Mouse (Mus musculus) MEL (cell line): ENCODE measurements around the gene Pik3cd. TPM values are rescaled to one million over a fixed set of nuclear protein-coding genes. Genes with fewer than 3 reads are reported as not detected.

Experiments
- DNase-seq: peaks from one replicate; pipeline ENCODE4 v3.0.0; 2011; ENCODE audit warnings: low read depth, low spot score
- H3K27ac ChIP-seq: 2 replicates; pipeline ENCODE4 v1.5.1; 2012; ENCODE audit warnings: low read depth, mild to moderate bottlenecking, control low read depth, low read length, moderate library complexity; ENCODE audit not compliant: control insufficient read depth
- H3K27me3 ChIP-seq, 2 experiments: fragments of 150-350 bp in 1 of 2; sonication (generic) in 1 of 2; 2 replicates each; pipeline ENCODE4 v1.6.1; 2012; ENCODE audit warnings: low read length in 2 of 2, mild to moderate bottlenecking in 2 of 2, improper control_type of control experiment in 1 of 2, moderate library complexity in 1 of 2; ENCODE audit not compliant: insufficient read depth in 2 of 2, control insufficient read depth in 1 of 2
- H3K36me3 ChIP-seq, 2 experiments: 2 replicates each; pipeline ENCODE4 v1.6.1; 2012 to 2014; ENCODE audit warnings: low read length in 2 of 2, improper control_type of control experiment in 1 of 2, inconsistent platforms in 1 of 2, mild to moderate bottlenecking in 1 of 2; ENCODE audit not compliant: insufficient read depth in 2 of 2, control insufficient read depth in 1 of 2
- H3K4me1 ChIP-seq, 2 experiments: fragments of 150-350 bp in 1 of 2; sonication (generic) in 1 of 2; 2 replicates each; pipeline ENCODE4 v1.6.1; 2012; ENCODE audit warnings: low read length in 2 of 2, improper control_type of control experiment in 1 of 2, mild to moderate bottlenecking in 1 of 2; ENCODE audit not compliant: insufficient read depth in 2 of 2, control insufficient read depth in 1 of 2
- H3K4me3 ChIP-seq, 2 experiments: fragments of 150-350 bp in 1 of 2; sonication (generic) in 1 of 2; 2 replicates each; pipeline ENCODE4 v1.5.1; 2012; ENCODE audit warnings: low read depth in 2 of 2, low read length in 2 of 2, mild to moderate bottlenecking in 2 of 2, moderate library complexity in 2 of 2, control low read depth in 1 of 2, improper control_type of control experiment in 1 of 2; ENCODE audit not compliant: control insufficient read depth in 1 of 2, insufficient read depth in 1 of 2
- H3K79me2 ChIP-seq: 2 replicates; pipeline ENCODE4 v1.6.1; 2012; ENCODE audit warnings: mild to moderate bottlenecking, low read length, moderate library complexity; ENCODE audit not compliant: control insufficient read depth, poor library complexity, insufficient read depth
- H3K9ac ChIP-seq: 2 replicates; pipeline ENCODE4 v1.6.1; 2012; ENCODE audit warnings: low read depth, mild to moderate bottlenecking, control low read depth, low read length, moderate library complexity; ENCODE audit not compliant: control insufficient read depth, poor library complexity, severe bottlenecking
- H3K9me3 ChIP-seq: fragments of 150-350 bp; sonication (generic); replicated peaks from 2 replicates; pipeline ENCODE4 v1.6.1; 2012; ENCODE audit warnings: mild to moderate bottlenecking, low read length, improper control_type of control experiment, moderate library complexity; ENCODE audit not compliant: insufficient read depth
- CHD2 ChIP-seq: IDR thresholded peaks from 2 replicates; pipeline ENCODE4 v1.6.1; 2011; ENCODE audit warnings: low read length, improper control_type of control experiment
- EP300 ChIP-seq, 2 experiments: IDR thresholded peaks; 2 replicates each; pipeline ENCODE4 v1.6.1; 2011; ENCODE audit warnings: improper control_type of control experiment in 2 of 2, low read length in 2 of 2, low read depth in 1 of 2, mild to moderate bottlenecking in 1 of 2
- ETS1 ChIP-seq: IDR thresholded peaks from 2 replicates; pipeline ENCODE4 v1.6.1; 2012; ENCODE audit warnings: low read depth, mild to moderate bottlenecking, inconsistent platforms, low read length, improper control_type of control experiment, moderate library complexity
- GABPA ChIP-seq: IDR thresholded peaks from 2 replicates; pipeline ENCODE4 v1.6.1; 2012; ENCODE audit warnings: low read depth, mild to moderate bottlenecking, inconsistent platforms, low read length, improper control_type of control experiment, moderate library complexity
- GATA1 ChIP-seq: IDR thresholded peaks from 2 replicates; pipeline ENCODE4 v1.6.1; 2011; ENCODE audit warnings: low read depth, low read length, improper control_type of control experiment
- JUND ChIP-seq: IDR thresholded peaks from 2 replicates; pipeline ENCODE4 v1.6.1; 2011; ENCODE audit warnings: low read depth, mild to moderate bottlenecking, improper control_type of control experiment, low read length
- KAT2A ChIP-seq: conservative IDR thresholded peaks from 2 replicates; pipeline ENCODE4 v1.6.1; 2012; ENCODE audit warnings: low read depth, low read length, improper control_type of control experiment, inconsistent platforms
- MAZ ChIP-seq: IDR thresholded peaks from 2 replicates; pipeline ENCODE4 v1.6.1; 2012; ENCODE audit warnings: low read depth, mild to moderate bottlenecking, inconsistent platforms, low read length, improper control_type of control experiment
- MEF2A ChIP-seq: IDR thresholded peaks from 2 replicates; pipeline ENCODE4 v1.6.1; 2014; ENCODE audit warnings: low read depth, mild to moderate bottlenecking, inconsistent platforms, low read length, improper control_type of control experiment; ENCODE audit not compliant: poor library complexity, insufficient replicate concordance, severe bottlenecking; ENCODE audit errors: extremely low read depth
- MXI1 ChIP-seq: IDR thresholded peaks from 2 replicates; pipeline ENCODE4 v1.6.1; 2011; ENCODE audit warnings: mild to moderate bottlenecking, low read depth, low read length, improper control_type of control experiment
- MYB ChIP-seq: IDR thresholded peaks from 2 replicates; pipeline ENCODE4 v1.6.1; 2011; ENCODE audit warnings: mild to moderate bottlenecking, low read depth, low read length, improper control_type of control experiment
- MYC ChIP-seq: IDR thresholded peaks from 2 replicates; pipeline ENCODE4 v1.6.1; 2011; ENCODE audit warnings: low read depth, mild to moderate bottlenecking, low read length, improper control_type of control experiment, moderate library complexity
- NELFE ChIP-seq: IDR thresholded peaks from 2 replicates; pipeline ENCODE4 v1.6.1; 2011; ENCODE audit warnings: low read depth, low read length, improper control_type of control experiment
- NRF1 ChIP-seq: IDR thresholded peaks from 2 replicates; pipeline ENCODE4 v1.6.1; 2014; ENCODE audit warnings: low read depth, mild to moderate bottlenecking, inconsistent platforms, low read length, improper control_type of control experiment, moderate library complexity; ENCODE audit not compliant: poor library complexity, insufficient read depth, severe bottlenecking
- POLR2A ChIP-seq, 2 experiments: IDR thresholded peaks; 2 replicates each; pipeline ENCODE4 v1.6.1; 2011 to 2012; ENCODE audit warnings: low read length in 2 of 2, mild to moderate bottlenecking in 2 of 2, control low read depth in 1 of 2, improper control_type of control experiment in 1 of 2, low read depth in 1 of 2, moderate library complexity in 1 of 2; ENCODE audit not compliant: control insufficient read depth in 1 of 2, insufficient read depth in 1 of 2, poor library complexity in 1 of 2
- POLR2AphosphoS5 ChIP-seq: IDR thresholded peaks from 2 replicates; pipeline ENCODE4 v1.6.1; 2012; ENCODE audit warnings: low read depth, borderline replicate concordance, mild to moderate bottlenecking, inconsistent platforms, low read length, moderate library complexity, mixed read lengths
- RAD21 ChIP-seq: IDR thresholded peaks from 2 replicates; pipeline ENCODE4 v1.6.1; 2011; ENCODE audit warnings: mild to moderate bottlenecking, low read depth, low read length, improper control_type of control experiment
- RCOR1 ChIP-seq: IDR thresholded peaks from 2 replicates; pipeline ENCODE4 v1.6.1; 2012; ENCODE audit warnings: low read depth, mild to moderate bottlenecking, inconsistent platforms, low read length, improper control_type of control experiment
- SIN3A ChIP-seq: IDR thresholded peaks from 2 replicates; pipeline ENCODE4 v1.6.1; 2012; ENCODE audit warnings: low read length, improper control_type of control experiment, inconsistent platforms
- SMC3 ChIP-seq: IDR thresholded peaks from 2 replicates; pipeline ENCODE4 v1.6.1; 2011; ENCODE audit warnings: low read depth, low read length, improper control_type of control experiment
- TAL1 ChIP-seq: IDR thresholded peaks from 2 replicates; pipeline ENCODE4 v1.6.1; 2012; ENCODE audit warnings: mild to moderate bottlenecking, inconsistent platforms, low read length, moderate library complexity, mixed read lengths
- TBP ChIP-seq: IDR thresholded peaks from 2 replicates; pipeline ENCODE4 v1.8.0; 2011; ENCODE audit warnings: low read depth, low read length, improper control_type of control experiment
- TCF12 ChIP-seq: IDR thresholded peaks from 2 replicates; pipeline ENCODE4 v1.6.1; 2014; ENCODE audit warnings: low read depth, mild to moderate bottlenecking, inconsistent platforms, low read length, improper control_type of control experiment, moderate library complexity
- UBTF ChIP-seq: IDR thresholded peaks from 2 replicates; pipeline ENCODE4 v1.6.1; 2012; ENCODE audit warnings: low read depth, mild to moderate bottlenecking, inconsistent platforms, low read length, improper control_type of control experiment, moderate library complexity, borderline replicate concordance; ENCODE audit not compliant: insufficient read depth
- USF1 ChIP-seq: IDR thresholded peaks from 2 replicates; pipeline ENCODE4 v1.6.1; 2014; ENCODE audit warnings: low read depth, mild to moderate bottlenecking, inconsistent platforms, low read length, improper control_type of control experiment, moderate library complexity
- USF2 ChIP-seq, 2 experiments: IDR thresholded peaks; 2 replicates each; pipeline ENCODE4 v1.6.1; 2011 to 2012; ENCODE audit warnings: improper control_type of control experiment in 2 of 2, low read length in 2 of 2, borderline replicate concordance in 1 of 2, inconsistent platforms in 1 of 2, low read depth in 1 of 2, mild to moderate bottlenecking in 1 of 2; ENCODE audit not compliant: insufficient read depth in 1 of 2
- ZC3H11A ChIP-seq: IDR thresholded peaks from 2 replicates; pipeline ENCODE4 v1.6.1; 2012; ENCODE audit warnings: low read depth, mild to moderate bottlenecking, inconsistent platforms, low read length, improper control_type of control experiment
- ZMIZ1 ChIP-seq: IDR thresholded peaks from 2 replicates; pipeline ENCODE4 v1.6.1; 2012; ENCODE audit warnings: low read depth, mild to moderate bottlenecking, inconsistent platforms, low read length, improper control_type of control experiment, moderate library complexity
- ZNF384 ChIP-seq: IDR thresholded peaks from 2 replicates; pipeline ENCODE4 v1.6.1; 2012; ENCODE audit warnings: low read depth, mild to moderate bottlenecking, inconsistent platforms, low read length, improper control_type of control experiment
- polyA plus RNA-seq, 2 experiments: library from polyadenylated mRNA; stranded (reverse) in 1 of 2; unstranded in 1 of 2; fragments of >175 nt in 1 of 2; fragments of >200 nt in 1 of 2; gene quantifications; 2 replicates each; pipeline versions ENCODE4 v1.2.1 to v1.2.4; 2012; ENCODE audit warnings: low replicate concordance in 2 of 2, low read depth in 1 of 2; ENCODE audit not compliant: insufficient read length in 2 of 2, insufficient read depth in 1 of 2, missing spikeins in 1 of 2
- total RNA-seq: library from RNA; depleted of rRNA; stranded (reverse); fragments of 300-350 nt; gene quantifications from 2 replicates; pipeline ENCODE4 v1.2.3, GENCODE M21; 2012

Gene Pik3cd
- total and polyA plus RNA-seq, 3 experiments: 45.9 to 152 (median 49.8) TPM

DNA sequence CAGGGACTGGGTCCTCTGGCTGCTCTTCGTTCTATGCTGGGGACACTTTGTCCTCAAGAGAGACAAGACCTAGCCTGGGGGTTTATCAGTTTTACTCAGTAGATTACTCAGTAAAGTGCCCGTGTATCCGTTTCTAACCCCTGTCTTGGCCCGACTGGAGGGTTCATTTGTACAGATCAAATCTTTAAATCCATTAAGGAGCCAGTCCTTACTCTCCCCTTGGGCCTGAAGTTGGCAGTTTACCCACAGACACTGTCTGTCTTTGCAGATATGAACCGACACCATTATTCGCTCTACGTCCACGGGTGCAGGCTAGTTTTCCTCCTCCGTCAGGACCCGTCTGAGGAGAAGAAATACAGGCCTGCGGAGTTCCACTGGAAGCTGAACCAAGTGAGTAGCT is 67.4 kb downstream of the Pik3cd start:
- peak; percentile 78 for DNase-seq
- TF ChIP-seq UBTF (no peak), MEF2A (no peak), RCOR1 (0 out of 2 replicates have a peak, but pooled peaks have one; percentile 45), SMC3 (no peak), MYC (0 out of 2 replicates have a peak, but pooled peaks have one; percentile 22), GATA1 (peak; percentile 66), ZNF384 (no peak), JUND (no peak), TCF12 (peak; percentile 83), SIN3A (peak; percentile 57; the same call in 1 of the 2 replicates), POLR2AphosphoS5 (no peak), USF1 (no peak), ZMIZ1 (0 out of 2 replicates have a peak, but pooled peaks have one; percentile 38), GABPA (no peak), POLR2A (IDR thresholded peaks at IDR 0.05; ENCODE audit: control insufficient read depth in 1 of 2, insufficient read depth in 1 of 2, low read depth in 1 of 2, low read length in 2 of 2, poor library complexity in 1 of 2) (peak in 1 of 2 experiments; percentile 51; a peak in 1 of 4 replicates), MXI1 (peak; percentile 39), KAT2A (no peak; the same call in 1 of the 2 replicates), EP300 (IDR thresholded peaks at IDR 0.05; ENCODE audit: low read depth in 1 of 2, low read length in 2 of 2) (peak; percentile 82 to 94), TAL1 (peak; percentile 60), ZC3H11A (no peak), NRF1 (no peak), USF2 (IDR thresholded peaks at IDR 0.05; ENCODE audit: borderline replicate concordance in 1 of 2, insufficient read depth in 1 of 2, low read depth in 1 of 2, low read length in 2 of 2) (no peak), RAD21 (no peak), MYB (peak; percentile 82), TBP (peak; percentile 76), MAZ (no peak), NELFE (no peak; the same call in 1 of the 2 replicates), CHD2 (no peak), ETS1 (peak; percentile 58)
- Histone ChIP-seq H3K79me2 (peaks cover 7% of the 10 kb centered on the region; the same call in 1 of the 2 replicates), H3K27me3 (no peaks in the 10 kb centered on the region), H3K9ac (peak overlapping the region; percentile 51), H3K9me3 (no peaks in the 10 kb centered on the region), H3K36me3 (peaks cover under 1 to 31% of the 10 kb centered on the region in 2 experiments; a peak in 3 of 4 replicates), H3K4me3 (peak overlapping the region; percentile 18 to 44), H3K27ac (peak overlapping the region; percentile 74), H3K4me1 (peaks cover 24 to 34% of the 10 kb centered on the region in 2 experiments)
